Comparison of ENCODE assay signal across 9 mouse cellular contexts in the genomic region with DNA sequence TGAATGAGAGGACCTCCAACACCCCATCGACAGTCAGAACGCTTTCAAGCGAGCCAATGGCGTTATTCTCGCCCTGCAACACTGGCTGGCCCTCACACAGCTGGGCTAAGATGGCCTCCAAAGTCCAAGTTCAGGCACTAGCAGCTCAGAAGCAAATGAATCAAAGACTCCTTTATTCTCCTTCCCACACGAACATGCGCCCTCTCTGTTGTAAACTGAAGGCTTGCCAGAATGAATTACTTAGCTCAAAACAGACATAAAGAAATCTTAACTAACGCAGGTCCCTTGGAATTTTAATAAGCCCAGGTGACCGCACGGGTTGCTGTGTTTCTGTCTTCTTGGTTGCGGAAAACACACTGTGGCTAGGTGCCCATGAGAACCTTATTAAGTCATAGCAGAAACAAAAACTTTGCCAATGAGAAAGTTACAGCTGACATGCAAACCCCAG. TPM values are rescaled to one million over a fixed set of nuclear protein-coding genes. Genes with fewer than 3 reads are reported as not detected.
A peak's percentile ranks its signal among the peaks of the same experiment; 100 is the strongest.
DNase-seq lines count a peak whose midpoint lies in the region; ATAC-seq lines count a peak whose summit lies in the region.
"Had no signal": no experiment of that assay in that cellular context is flagged by ENCODE, and none has a peak within 500 bp of the region (broad histone marks: within the 10 kb centered on the region; RNA-seq: fewer than 3 reads in every experiment).

No protein-coding gene starts in this region.

- ATAC-seq in stomach, embryonic 16.5 days (ENCODE audit: insufficient read depth, low FRiP score): no peak

- DNase-seq in heart, embryonic 10.5 days (ENCODE audit: low spot score): no peak
- no peak for DNase-seq in heart, postnatal 4 days
- peak; percentile 59 to 70 for DNase-seq in right cerebral cortex, postnatal 10 days (ENCODE audit: low spot score in 2 of 2)
- DNase-seq in right cerebral cortex, adult 2 months (ENCODE audit: low spot score in 2 of 2): no peak
- no peak for DNase-seq in limb, embryonic 10.5 days (ENCODE audit: low spot score)
- DNase-seq in adrenal gland, postnatal 25 days: no peak
- DNase-seq in adrenal gland, postnatal 4 days (ENCODE audit: low spot score in 2 of 2): no peak

- H3K27me3 ChIP-seq in heart, embryonic 10.5 days (ENCODE audit: insufficient read depth, poor library complexity, severe bottlenecking): no peaks in the 10 kb centered on the region
- no peaks in the 10 kb centered on the region for H3K27me3 ChIP-seq in limb, embryonic 10.5 days (ENCODE audit: low read depth, poor library complexity, severe bottlenecking)
- no peaks in the 10 kb centered on the region for H3K27me3 ChIP-seq in stomach, embryonic 16.5 days (ENCODE audit: control insufficient read depth, insufficient read depth, low read length)
- H3K27me3 ChIP-seq: CH12.LX had no signal

- peaks cover 90% of the 10 kb centered on the region for H3K4me1 ChIP-seq in heart, embryonic 10.5 days
- peaks cover 32% of the 10 kb centered on the region for H3K4me1 ChIP-seq in limb, embryonic 10.5 days
- H3K4me1 ChIP-seq in stomach, embryonic 16.5 days (ENCODE audit: control insufficient read depth, insufficient read depth, low read length): peaks cover 43% of the 10 kb centered on the region

- 0 out of 2 replicates have a peak overlapping the region, but pooled peaks have one; percentile 7 for H3K9ac ChIP-seq in stomach, embryonic 16.5 days (ENCODE audit: low read length)

- 0 out of 2 replicates have a peak overlapping the region, but pooled peaks have one; percentile 5 for H3K4me2 ChIP-seq in stomach, embryonic 16.5 days (ENCODE audit: low read depth, low read length)

- H3K4me3 ChIP-seq in heart, embryonic 10.5 days: peak overlapping the region; percentile 33; the same call in 1 of the 2 replicates
- no peak overlapping the region for H3K4me3 ChIP-seq in limb, embryonic 10.5 days
- H3K4me3 ChIP-seq in stomach, embryonic 16.5 days (replicated peaks; ENCODE audit: low read length): no peak overlapping the region

- H3K27ac ChIP-seq in heart, embryonic 10.5 days: peak overlapping the region; percentile 86
- H3K27ac ChIP-seq in limb, embryonic 10.5 days: peak overlapping the region; percentile 72; the same call in 1 of the 2 replicates
- peak overlapping the region; percentile 73 for H3K27ac ChIP-seq in stomach, embryonic 16.5 days (ENCODE audit: low read length)

- 62% methylated on average over 11 of the region's 11 CpGs for WGBS in heart, embryonic 10.5 days
- WGBS in limb, embryonic 10.5 days: 88% methylated on average over 11 of the region's 11 CpGs
- 62% methylated on average over 11 of the region's 11 CpGs for WGBS in stomach, embryonic 16.5 days

- H3K9me3 ChIP-seq in heart, embryonic 10.5 days: no peaks in the 10 kb centered on the region
- no peaks in the 10 kb centered on the region for H3K9me3 ChIP-seq in limb, embryonic 10.5 days (replicated peaks)
- H3K9me3 ChIP-seq in stomach, embryonic 16.5 days (replicated peaks; ENCODE audit: control insufficient read depth, low read length): no peaks in the 10 kb centered on the region

- H3K36me3 ChIP-seq in heart, embryonic 10.5 days: peaks cover 8% of the 10 kb centered on the region; the same call in 1 of the 2 replicates
- 0 out of 2 replicates have a peak, but pooled peaks cover 2% of the 10 kb centered on the region for H3K36me3 ChIP-seq in limb, embryonic 10.5 days
- no peaks in the 10 kb centered on the region for H3K36me3 ChIP-seq in stomach, embryonic 16.5 days (ENCODE audit: control insufficient read depth, insufficient read depth, low read length)

RNA-seq across cellular contexts. Expression of gene Gab1, which starts 10.4 kb away (rescaled TPM):
- 24.8 and 37.6 TPM in 2 replicates for polyA plus RNA-seq in heart, embryonic 10.5 days (2016; fragmentation: Nextera tagmentation; extraction: Ambion mirVana)
- total RNA-seq in heart, postnatal 4 days (2021): 10 to 100 TPM; 52.2 to 58.7 TPM
- polyA plus RNA-seq in limb, embryonic 10.5 days (2016; fragmentation: Nextera tagmentation; extraction: Ambion mirVana): 10.6 and 14.2 TPM in 2 replicates
- 13.6 and 14.6 TPM in 2 replicates for polyA plus RNA-seq in stomach, embryonic 16.5 days (2015; fragmentation: Nextera tagmentation; extraction: Ambion mirVana)
- total RNA-seq in adrenal gland, postnatal 25 days (2021): 15.4 and 24.9 TPM in 2 replicates
- 10 to 100 TPM; 34.6 TPM for total RNA-seq in adrenal gland, postnatal 4 days (2021)

Comparison
In these comparisons a context has a peak if more than half of its experiments do, and no peak if none do; other contexts are left out.
1. DNase-seq: peak in right cerebral cortex, postnatal 10 days (2 of 2); none in heart, embryonic 10.5 days (single experiment), heart, postnatal 4 days (single experiment), right cerebral cortex, adult 2 months (0 of 2), limb, embryonic 10.5 days (single experiment), adrenal gland, postnatal 25 days (single experiment) and adrenal gland, postnatal 4 days (0 of 2).
2. Peak in every context shown above with its lines, with median percentiles within 50 percentile points of each other: H3K27ac ChIP-seq.